Mouse (Mus musculus) embryonic facial prominence, embryonic 14.5 days (tissue): ENCODE results near the gene Boc. TPM values are rescaled to one million over a fixed set of nuclear protein-coding genes. Genes with fewer than 3 reads are reported as not detected.

Experiments
- ATAC-seq: fragments of 200-750 bp; cut with Nextera tagmentation; 2 replicates; pipeline ENCODE4 v1.8.0; 2017; ENCODE audit warnings: low read depth, moderate number of reproducible peaks, moderate TSS enrichment
- DNase-seq: peaks from one replicate; pipeline ENCODE4 v3.0.0-alpha.2; 2015; ENCODE audit warnings: low spot score
- H3K27ac ChIP-seq: fragments of 300-500 bp; sonication (generic); replicated peaks from 2 replicates; pipeline ENCODE4 v1.5.1; 2014; ENCODE audit warnings: low read depth, mild to moderate bottlenecking, low read length, moderate library complexity
- H3K27me3 ChIP-seq: fragments of 300-500 bp; sonication (generic); replicated peaks from 2 replicates; pipeline ENCODE4 v1.6.1; 2014; ENCODE audit warnings: low read length; ENCODE audit not compliant: control insufficient read depth, insufficient read depth
- H3K36me3 ChIP-seq: fragments of 300-500 bp; sonication (generic); 2 replicates; pipeline ENCODE4 v1.6.1; 2014; ENCODE audit warnings: low read length, mixed read lengths; ENCODE audit not compliant: control insufficient read depth, insufficient read depth
- H3K4me1 ChIP-seq: fragments of 300-500 bp; sonication (generic); 2 replicates; pipeline ENCODE4 v1.6.1; 2014; ENCODE audit warnings: antibody characterized with exemption, low read length; ENCODE audit not compliant: control insufficient read depth, insufficient read depth
- H3K4me2 ChIP-seq: fragments of 300-500 bp; sonication (generic); 2 replicates; pipeline ENCODE4 v1.6.1; 2014; ENCODE audit warnings: low read depth, mild to moderate bottlenecking, low read length, moderate library complexity, mixed read lengths
- H3K4me3 ChIP-seq: fragments of 300-500 bp; sonication (generic); 2 replicates; pipeline ENCODE4 v1.5.1; 2014; ENCODE audit warnings: low read depth, mild to moderate bottlenecking, low read length
- H3K9ac ChIP-seq: fragments of 300-500 bp; sonication (generic); 2 replicates; pipeline ENCODE4 v1.6.1; 2014; ENCODE audit warnings: low read depth, mild to moderate bottlenecking, low read length, moderate library complexity, mixed read lengths
- H3K9me3 ChIP-seq: fragments of 300-500 bp; sonication (generic); 2 replicates; pipeline ENCODE4 v1.6.1; 2016; ENCODE audit warnings: low read length; ENCODE audit not compliant: control insufficient read depth
- WGBS: fragments of 180-500 bp; shearing (Covaris S2); extraction: QIAGEN DNeasy Blood & Tissue Kit; methylation state at CpG from one replicate; pipeline ENCODE4 v1.1.7; 2014; 5-methylcytosine and 5-hydroxymethylcytosine counted together
- polyA plus RNA-seq: library from polyadenylated mRNA; unstranded; fragments of >200 nt; fragmentation: Nextera tagmentation; extraction: Ambion mirVana; gene quantifications from 2 replicates; pipeline ENCODE4 v1.2.1, GENCODE M21; 2014

Boc gene
- polyA plus RNA-seq, 1 experiment from 2014 or later: 34.8 TPM

GRCm38 (mm10) chr16:44498447-44498846 is 60.2 kb downstream of the Boc start:
- Histone ChIP-seq H3K4me2 (no peak overlapping the region), H3K4me3 (no peak overlapping the region), H3K9me3 (peaks cover 6% of the 10 kb centered on the region; the same call in 1 of the 2 replicates), H3K27me3 (no peaks in the 10 kb centered on the region), H3K4me1 (peaks cover 14% of the 10 kb centered on the region; the same call in 1 of the 2 replicates), H3K9ac (no peak overlapping the region), H3K27ac (no peak overlapping the region), H3K36me3 (peaks cover 96% of the 10 kb centered on the region)
- DNase-seq (no peak), ATAC-seq (no peak)
- WGBS: 92% methylated on average over 3 of the region's 3 CpGs

- H3K36me3 ChIP-seq: peaks cover 96% of the 10 kb centered on the region
- no peak overlapping the region for H3K4me3 ChIP-seq
- H3K27me3 ChIP-seq: no peaks in the 10 kb centered on the region
- H3K4me1 ChIP-seq: peaks cover 14% of the 10 kb centered on the region; the same call in 1 of the 2 replicates
- WGBS: 69% methylated on average over 15 of the region's 15 CpGs
- ATAC-seq (no peak), DNase-seq (no peak)
- H3K27ac ChIP-seq: no peak overlapping the region
- no peak overlapping the region for H3K4me2 ChIP-seq
- peaks cover 6% of the 10 kb centered on the region; the same call in 1 of the 2 replicates for H3K9me3 ChIP-seq
- H3K9ac ChIP-seq: no peak overlapping the region
These were observed 61.7 kb downstream of the Boc start for GRCm38 (mm10) chr16:44496971-44497464.

GRCm38 (mm10) chr16:44494441-44495108 is 64.1 kb downstream of the Boc start:
- peak; percentile 35 for ATAC-seq
- peaks cover 96% of the 10 kb centered on the region for H3K36me3 ChIP-seq

GRCm38 (mm10) chr16:44493868-44494267 is 64.8 kb downstream of the Boc start:
- no peak overlapping the region for H3K9ac ChIP-seq
- H3K4me1 ChIP-seq: peaks cover 14% of the 10 kb centered on the region; the same call in 1 of the 2 replicates
- no peak overlapping the region for H3K4me2 ChIP-seq
- ATAC-seq (no peak), DNase-seq (peak; percentile 51)
- 32% methylated on average over 6 of the region's 6 CpGs for WGBS
- peak overlapping the region; percentile 65 for H3K27ac ChIP-seq
- peaks cover 5% of the 10 kb centered on the region; the same call in 1 of the 2 replicates for H3K9me3 ChIP-seq
- no peaks in the 10 kb centered on the region for H3K27me3 ChIP-seq
- no peak overlapping the region for H3K4me3 ChIP-seq
- H3K36me3 ChIP-seq: peaks cover 96% of the 10 kb centered on the region

More at GRCm38 (mm10) chr16:44494441-44495108, 64.1 kb downstream of the Boc start:
- Histone ChIP-seq H3K4me3 (no peak overlapping the region), H3K4me2 (no peak overlapping the region), H3K4me1 (peaks cover 14% of the 10 kb centered on the region; the same call in 1 of the 2 replicates), H3K9me3 (peaks cover 6% of the 10 kb centered on the region; the same call in 1 of the 2 replicates), H3K27ac (peak overlapping the region; percentile 65), H3K27me3 (no peaks in the 10 kb centered on the region), H3K9ac (no peak overlapping the region)
- 20% methylated on average over 8 of the region's 8 CpGs for WGBS
- DNase-seq: peak; percentile 61

GRCm38 (mm10) chr16:44492706-44493105 is 66.0 kb downstream of the Boc start:
- H3K4me1 ChIP-seq: peaks cover 14% of the 10 kb centered on the region; the same call in 1 of the 2 replicates
- no peak overlapping the region for H3K27ac ChIP-seq
- H3K9me3 ChIP-seq: no peaks in the 10 kb centered on the region
- H3K36me3 ChIP-seq: peaks cover 96% of the 10 kb centered on the region
- DNase-seq (no peak), ATAC-seq (no peak)
- WGBS: 84% methylated on average over 9 of the region's 9 CpGs
- H3K4me3 ChIP-seq: no peak overlapping the region
- H3K4me2 ChIP-seq: no peak overlapping the region
- H3K9ac ChIP-seq: no peak overlapping the region
- no peaks in the 10 kb centered on the region for H3K27me3 ChIP-seq

GRCm38 (mm10) chr16:44492151-44492550 is 66.5 kb downstream of the Boc start:
- Histone ChIP-seq H3K27ac (no peak overlapping the region), H3K9ac (no peak overlapping the region), H3K4me3 (no peak overlapping the region), H3K4me2 (no peak overlapping the region), H3K9me3 (no peaks in the 10 kb centered on the region), H3K27me3 (no peaks in the 10 kb centered on the region), H3K4me1 (peaks cover 14% of the 10 kb centered on the region; the same call in 1 of the 2 replicates), H3K36me3 (peaks cover 96% of the 10 kb centered on the region)
- ATAC-seq (no peak), DNase-seq (no peak)
- WGBS: 95% methylated on average over 6 of the region's 6 CpGs

- no peaks in the 10 kb centered on the region for H3K27me3 ChIP-seq
- no peak overlapping the region for H3K4me2 ChIP-seq
- H3K27ac ChIP-seq: no peak overlapping the region
- H3K9ac ChIP-seq: no peak overlapping the region
- 86% methylated on average over 9 of the region's 9 CpGs for WGBS
- peaks cover 14% of the 10 kb centered on the region; the same call in 1 of the 2 replicates for H3K4me1 ChIP-seq
- no peaks in the 10 kb centered on the region for H3K9me3 ChIP-seq
- no peak overlapping the region for H3K4me3 ChIP-seq
- ATAC-seq (no peak), DNase-seq (no peak)
- peaks cover 96% of the 10 kb centered on the region for H3K36me3 ChIP-seq
These were observed 67.6 kb downstream of the Boc start for GRCm38 (mm10) chr16:44491051-44491450.

- no peak overlapping the region for H3K9ac ChIP-seq
- WGBS: 82% methylated on average over 13 of the region's 13 CpGs
- no peak overlapping the region for H3K4me3 ChIP-seq
- no peak overlapping the region for H3K4me2 ChIP-seq
- H3K27ac ChIP-seq: no peak overlapping the region; the same call in 1 of the 2 replicates
- H3K27me3 ChIP-seq: no peaks in the 10 kb centered on the region
- H3K9me3 ChIP-seq: no peaks in the 10 kb centered on the region
- DNase-seq (no peak), ATAC-seq (no peak)
- H3K36me3 ChIP-seq: peaks cover 90% of the 10 kb centered on the region
- no peaks in the 10 kb centered on the region for H3K4me1 ChIP-seq
These were observed 71.5 kb downstream of the Boc start for GRCm38 (mm10) chr16:44487194-44487593.
